Mouse (Mus musculus) gonadal fat pad, adult 2 months (tissue): ENCODE measurements around the gene Stil. TPM values are rescaled to one million over a fixed set of nuclear protein-coding genes. Genes with fewer than 3 reads are reported as not detected.

ENCODE experiments used
- DNase-seq: peaks from one replicate; pipeline ENCODE4 v3.0.0-alpha.2; 2012; ENCODE audit warnings: low read depth
- polyA plus RNA-seq: library from polyadenylated mRNA; depleted of rRNA; stranded (reverse); fragments of >200 nt; gene quantifications from 2 replicates; pipeline ENCODE4 v1.2.3, GENCODE M21; 2012

Gene Stil
- polyA plus RNA-seq, 1 experiment: 0.49 TPM

- no peak for DNase-seq
These were observed 48.2 kb downstream of the Stil start for GRCm38 (mm10) chr4:115048190-115048589.

GRCm38 (mm10) chr4:115051245-115051644 is 51.3 kb downstream of the Stil start:
- DNase-seq: no peak

- no peak for DNase-seq
These were observed 52.5 kb downstream of the Stil start for GRCm38 (mm10) chr4:115052343-115053005.

- DNase-seq: no peak
These were observed 55.1 kb downstream of the Stil start for GRCm38 (mm10) chr4:115055044-115055443.

GRCm38 (mm10) chr4:115055691-115056090 is 55.7 kb downstream of the Stil start:
- DNase-seq: no peak

- DNase-seq: no peak
These were observed 56.5 kb downstream of the Stil start, which contains the start of gene Tal1 for GRCm38 (mm10) chr4:115056371-115056920. Gene Tal1, plus strand, starts transcription at chr4:115056426.

- no peak for DNase-seq
These were observed 57.1 kb downstream of the Stil start for GRCm38 (mm10) chr4:115056921-115057673.

- DNase-seq: no peak
These were observed 57.8 kb downstream of the Stil start for GRCm38 (mm10) chr4:115057674-115058316.

GRCm38 (mm10) chr4:115058317-115058761 is 58.4 kb downstream of the Stil start:
- no peak for DNase-seq

- DNase-seq: no peak
These were observed 59.1 kb downstream of the Stil start for GRCm38 (mm10) chr4:115058871-115059590.

GRCm38 (mm10) chr4:115059871-115060270 is 59.9 kb downstream of the Stil start:
- DNase-seq: no peak

GRCm38 (mm10) chr4:115060753-115061152 is 60.8 kb downstream of the Stil start:
- DNase-seq: no peak

GRCm38 (mm10) chr4:115062540-115062874 is 62.5 kb downstream of the Stil start:
- DNase-seq: no peak

GRCm38 (mm10) chr4:115062875-115063517 is 63.0 kb downstream of the Stil start:
- no peak for DNase-seq

- no peak for DNase-seq
These were observed 63.7 kb downstream of the Stil start for GRCm38 (mm10) chr4:115063518-115064239.

GRCm38 (mm10) chr4:115071668-115072067 is 71.7 kb downstream of the Stil start:
- no peak for DNase-seq

- no peak for DNase-seq
These were observed 74.8 kb downstream of the Stil start for GRCm38 (mm10) chr4:115074789-115075188.

GRCm38 (mm10) chr4:115075204-115075915 is 75.4 kb downstream of the Stil start:
- no peak for DNase-seq

GRCm38 (mm10) chr4:115078892-115079820 is 79.2 kb downstream of the Stil start:
- no peak for DNase-seq
